11 mouse cellular contexts compared by ENCODE assay signal in genomic region chr5:121701111-121701769, GRCm38 (mm10). TPM values are rescaled to one million over a fixed set of nuclear protein-coding genes. Genes with fewer than 3 reads are reported as not detected.
DNase-seq lines count a peak whose midpoint lies in the region; ATAC-seq and TF ChIP-seq lines count a peak whose summit lies in the region.
"Had no signal": no experiment of that assay in that cellular context is flagged by ENCODE, and none has a peak within 500 bp of the region (broad histone marks: within the 10 kb centered on the region; RNA-seq: fewer than 3 reads in every experiment).

No protein-coding gene starts in this region.

- intact Hi-C loops in left cerebral cortex, adult 2 months (cut with DNase I): no loop called here

- H3K4me2 ChIP-seq in liver, embryonic 11.5 days: peak overlapping the region; percentile 62
- H3K4me2 ChIP-seq in forebrain, embryonic 12.5 days: no peak overlapping the region

- H3K27ac ChIP-seq in left cerebral cortex, adult 2 months: peak overlapping the region; percentile 50
- peak overlapping the region; percentile 95 for H3K27ac ChIP-seq in liver, embryonic 11.5 days (ENCODE audit: low read depth, low read length)
- H3K27ac ChIP-seq in forebrain, embryonic 12.5 days: no peak overlapping the region
- H3K27ac ChIP-seq: embryonic facial prominence, embryonic 13.5 days had no signal

- no peak for DNase-seq in left cerebral cortex, adult 2 months (ENCODE audit: extremely low spot score in 1 of 2, low spot score in 2 of 2)
- no peak for DNase-seq in left cerebral cortex, adult 18-20 months (ENCODE audit: low spot score in 2 of 2)
- peak; percentile 60 to 66 for DNase-seq in adrenal gland, postnatal 36 days
- peak; percentile 58 for DNase-seq in liver, embryonic 11.5 days (ENCODE audit: low spot score)
- DNase-seq in spleen, postnatal 14 days (ENCODE audit: low spot score in 2 of 2): peak; percentile 23 to 47
- DNase-seq in urinary bladder, postnatal 25 days (ENCODE audit: low spot score): no peak
- DNase-seq in layer of hippocampus, adult 11-12 months (ENCODE audit: low spot score): no peak
- DNase-seq: cerebellum, adult 9-10 months had no signal

- H3K9ac ChIP-seq in liver, embryonic 11.5 days (ENCODE audit: low read depth, low read length): peak overlapping the region; percentile 61
- no peak overlapping the region for H3K9ac ChIP-seq in forebrain, embryonic 12.5 days

- ATAC-seq in liver, embryonic 11.5 days (replicated peaks; ENCODE audit: low FRiP score): peak; percentile 90
- no peak for ATAC-seq in forebrain, embryonic 12.5 days (ENCODE audit: low FRiP score)
- ATAC-seq: inflammation-experienced regulatory T-cells, adult 6 months had no signal

- peaks cover 27% of the 10 kb centered on the region for H3K4me1 ChIP-seq in liver, embryonic 11.5 days (replicated peaks; ENCODE audit: control insufficient read depth, insufficient read depth, low read length)
- peaks cover 11% of the 10 kb centered on the region for H3K4me1 ChIP-seq in forebrain, embryonic 12.5 days

- TF ChIP-seq CTCF in left cerebral cortex, adult 2 months (IDR thresholded peaks at IDR 0.05): no peak

- H3K4me3 ChIP-seq in left cerebral cortex, adult 2 months: no peak overlapping the region
- H3K4me3 ChIP-seq in liver, embryonic 11.5 days (ENCODE audit: low read depth, low read length): peak overlapping the region; percentile 32
- no peak overlapping the region for H3K4me3 ChIP-seq in forebrain, embryonic 12.5 days (replicated peaks)
- H3K4me3 ChIP-seq: embryonic facial prominence, embryonic 13.5 days had no signal

- H3K27me3 ChIP-seq in liver, embryonic 11.5 days (replicated peaks; ENCODE audit: control insufficient read depth, insufficient read depth, low read length): no peaks in the 10 kb centered on the region
- H3K27me3 ChIP-seq in forebrain, embryonic 12.5 days: no peaks in the 10 kb centered on the region
- H3K27me3 ChIP-seq: embryonic facial prominence, embryonic 13.5 days had no signal

- no peaks in the 10 kb centered on the region for H3K9me3 ChIP-seq in liver, embryonic 11.5 days (ENCODE audit: control insufficient read depth, low read length)
- H3K9me3 ChIP-seq in forebrain, embryonic 12.5 days: no peaks in the 10 kb centered on the region
- H3K9me3 ChIP-seq: embryonic facial prominence, embryonic 13.5 days had no signal

- no peaks in the 10 kb centered on the region for H3K36me3 ChIP-seq in liver, embryonic 11.5 days (ENCODE audit: control insufficient read depth, insufficient read depth, low read length)
- H3K36me3 ChIP-seq in forebrain, embryonic 12.5 days (replicated peaks): no peaks in the 10 kb centered on the region
- H3K36me3 ChIP-seq: embryonic facial prominence, embryonic 13.5 days had no signal

- 23% methylated on average over 8 of the region's 8 CpGs for WGBS in liver, embryonic 11.5 days
- WGBS in forebrain, embryonic 12.5 days: 61% methylated on average over 8 of the region's 8 CpGs

RNA-seq across cellular contexts. Expression of gene Atxn2, which starts 9.9 kb away (rescaled TPM):
- total RNA-seq in left cerebral cortex, adult 2 months (2021): 100 to 1,000 TPM; 248 to 251 TPM
- total RNA-seq in left cerebral cortex, adult 18-20 months (2021): 100 to 1,000 TPM; 215 to 226 TPM
- total RNA-seq in adrenal gland, postnatal 36 days (2021): 100 to 1,000 TPM; 158 to 166 TPM
- polyA plus RNA-seq in liver, embryonic 11.5 days (2014; fragmentation: Nextera tagmentation; extraction: Ambion mirVana): 49.8 and 63.9 TPM in 2 replicates
- polyA plus RNA-seq in forebrain, embryonic 12.5 days (2016; fragmentation: Nextera tagmentation; extraction: Ambion mirVana): 58.9 and 77.1 TPM in 2 replicates

RNA-seq across cellular contexts. Expression of gene Brap, which starts 40.9 kb away (rescaled TPM):
- 10 to 100 TPM; 67.3 to 68.0 TPM for total RNA-seq in left cerebral cortex, adult 2 months (2021)
- total RNA-seq in left cerebral cortex, adult 18-20 months (2021): 10 to 100 TPM; 65.2 to 67.6 TPM
- total RNA-seq in adrenal gland, postnatal 36 days (2021): 10 to 100 TPM; 51.4 to 52.2 TPM
- 42.8 and 46.0 TPM in 2 replicates for polyA plus RNA-seq in liver, embryonic 11.5 days (2014; fragmentation: Nextera tagmentation; extraction: Ambion mirVana)
- 45.2 and 47.3 TPM in 2 replicates for polyA plus RNA-seq in forebrain, embryonic 12.5 days (2016; fragmentation: Nextera tagmentation; extraction: Ambion mirVana)

RNA-seq across cellular contexts. Expression of gene Acad10, which starts 40.9 kb away (rescaled TPM):
- total RNA-seq in left cerebral cortex, adult 2 months (2021): 1 to 10 TPM; 5.0 to 5.3 TPM
- 1 to 10 TPM; 4.5 to 5.3 TPM for total RNA-seq in left cerebral cortex, adult 18-20 months (2021)
- total RNA-seq in adrenal gland, postnatal 36 days (2021): 10 to 100 TPM; 18.2 to 25.6 TPM
- polyA plus RNA-seq in liver, embryonic 11.5 days (2014; fragmentation: Nextera tagmentation; extraction: Ambion mirVana): 2.7 and 3.6 TPM in 2 replicates
- 1.3 and 2.5 TPM in 2 replicates for polyA plus RNA-seq in forebrain, embryonic 12.5 days (2016; fragmentation: Nextera tagmentation; extraction: Ambion mirVana)

Comparison
In these comparisons a context has a peak if more than half of its experiments do, and no peak if none do; other contexts are left out.
1. DNase-seq: peak in adrenal gland, postnatal 36 days (2 of 2), liver, embryonic 11.5 days (single experiment) and spleen, postnatal 14 days (2 of 2); none in left cerebral cortex, adult 2 months (0 of 2), left cerebral cortex, adult 18-20 months (0 of 2), urinary bladder, postnatal 25 days (single experiment) and layer of hippocampus, adult 11-12 months (single experiment).